Mouse (Mus musculus) forebrain, embryonic 15.5 days (tissue): ENCODE results near the gene Cntnap4. TPM values are rescaled to one million over a fixed set of nuclear protein-coding genes. Genes with fewer than 3 reads are reported as not detected.
"Not testable (repeated sequence)": the region's sequence is repeated elsewhere in the genome, so short reads cannot be mapped to it uniquely, and the experiment has no call there.

ENCODE experiments used
- ATAC-seq: fragments of 200-750 bp; cut with Nextera tagmentation; replicated peaks from 2 replicates; pipeline ENCODE4 v1.8.0; 2017; ENCODE audit warnings: mild to moderate bottlenecking, moderate TSS enrichment, moderate library complexity
- H3K27ac ChIP-seq: fragments of 300-500 bp; sonication (generic); replicated peaks from 2 replicates; pipeline ENCODE4 v1.5.1; 2015; ENCODE audit warnings: mild to moderate bottlenecking, inconsistent platforms
- H3K27me3 ChIP-seq: fragments of 300-500 bp; sonication (generic); 2 replicates; pipeline ENCODE4 v1.6.1; 2015; ENCODE audit warnings: inconsistent platforms
- H3K36me3 ChIP-seq: fragments of 300-500 bp; sonication (generic); 2 replicates; pipeline ENCODE4 v1.6.1; 2015; ENCODE audit warnings: mild to moderate bottlenecking, inconsistent platforms
- H3K4me1 ChIP-seq: fragments of 300-500 bp; sonication (generic); 2 replicates; pipeline ENCODE4 v1.6.1; 2015; ENCODE audit warnings: inconsistent platforms
- H3K4me2 ChIP-seq: fragments of 300-500 bp; sonication (generic); replicated peaks from 2 replicates; pipeline ENCODE4 v1.6.1; 2015; ENCODE audit warnings: mild to moderate bottlenecking, inconsistent platforms
- H3K4me3 ChIP-seq: fragments of 300-500 bp; sonication (generic); 2 replicates; pipeline ENCODE4 v1.5.1; 2015; ENCODE audit warnings: mild to moderate bottlenecking, inconsistent platforms
- H3K9ac ChIP-seq: fragments of 300-500 bp; sonication (generic); replicated peaks from 2 replicates; pipeline ENCODE4 v1.6.1; 2015; ENCODE audit warnings: mild to moderate bottlenecking, inconsistent platforms
- H3K9me3 ChIP-seq: fragments of 300-500 bp; sonication (generic); 2 replicates; pipeline ENCODE4 v1.6.1; 2016; ENCODE audit warnings: inconsistent platforms
- WGBS: fragments of 180-500 bp; shearing (Covaris S2); methylation state at CpG from one replicate; pipeline ENCODE4 v1.1.7; 2015; ENCODE audit warnings: mixed read lengths; 5-methylcytosine and 5-hydroxymethylcytosine counted together
- polyA plus RNA-seq: library from polyadenylated mRNA; unstranded; fragments of >200 nt; fragmentation: Nextera tagmentation; extraction: Ambion mirVana; gene quantifications from 2 replicates; pipeline ENCODE4 v1.2.1, GENCODE M21; 2015

The Cntnap4 gene
- polyA plus RNA-seq, 1 experiment from 2014 or later, result 16.6 TPM

DNA sequence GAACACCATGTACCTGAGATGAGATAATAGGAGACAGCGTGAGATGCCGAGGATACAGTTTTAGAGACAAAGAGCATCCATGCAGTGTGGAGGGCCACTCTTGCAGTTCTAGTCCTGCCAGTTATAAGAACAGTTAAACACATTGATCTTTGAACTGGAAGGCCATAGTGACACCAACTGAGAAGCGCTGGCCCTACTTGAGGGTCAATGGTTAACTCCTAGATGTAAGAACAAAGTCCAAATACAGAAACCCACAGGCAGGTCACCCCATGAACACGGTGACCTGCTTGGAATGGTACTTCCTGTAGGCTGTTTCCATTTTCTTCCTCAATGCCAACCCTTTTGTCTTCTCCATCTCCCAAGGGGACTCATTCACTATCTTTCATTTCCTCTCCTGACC lies 173.5 kb downstream of the Cntnap4 start:
- Histone ChIP-seq H3K4me1 (no peaks in the 10 kb centered on the region), H3K9me3 (no peaks in the 10 kb centered on the region), H3K9ac (no peak overlapping the region), H3K4me2 (no peak overlapping the region), H3K4me3 (no peak overlapping the region), H3K27me3 (no peaks in the 10 kb centered on the region), H3K36me3 (no peaks in the 10 kb centered on the region), H3K27ac (no peak overlapping the region)
- ATAC-seq, result no peak
- WGBS, result 90% methylated on average over 4 of the region's 4 CpGs

DNA sequence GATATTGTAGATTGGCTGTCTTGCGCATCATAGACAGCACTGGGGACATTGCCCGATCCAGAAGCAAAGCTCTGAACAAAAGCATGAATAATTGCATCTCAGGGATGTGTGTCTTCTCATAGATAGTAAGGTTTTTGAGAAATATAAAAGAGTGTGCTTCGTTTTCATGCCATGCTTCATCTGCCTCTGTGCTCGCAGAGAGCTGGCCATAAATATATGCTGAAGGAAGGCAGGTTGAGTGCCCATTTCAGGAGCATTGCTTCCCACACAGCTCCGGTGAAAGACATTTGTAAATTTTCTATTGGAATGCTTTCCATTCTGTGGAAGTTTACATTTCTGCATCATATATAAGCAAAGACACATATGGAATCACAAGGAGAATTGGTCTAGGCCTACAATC lies 177.5 kb downstream of the Cntnap4 start:
- Histone ChIP-seq H3K4me2 (no peak overlapping the region), H3K36me3 (no peaks in the 10 kb centered on the region), H3K9ac (no peak overlapping the region), H3K27me3 (no peaks in the 10 kb centered on the region), H3K4me3 (no peak overlapping the region), H3K9me3 (no peaks in the 10 kb centered on the region), H3K4me1 (no peaks in the 10 kb centered on the region), H3K27ac (no peak overlapping the region)
- no peak for ATAC-seq
- 93% methylated on average over 5 of the region's 5 CpGs for WGBS

DNA sequence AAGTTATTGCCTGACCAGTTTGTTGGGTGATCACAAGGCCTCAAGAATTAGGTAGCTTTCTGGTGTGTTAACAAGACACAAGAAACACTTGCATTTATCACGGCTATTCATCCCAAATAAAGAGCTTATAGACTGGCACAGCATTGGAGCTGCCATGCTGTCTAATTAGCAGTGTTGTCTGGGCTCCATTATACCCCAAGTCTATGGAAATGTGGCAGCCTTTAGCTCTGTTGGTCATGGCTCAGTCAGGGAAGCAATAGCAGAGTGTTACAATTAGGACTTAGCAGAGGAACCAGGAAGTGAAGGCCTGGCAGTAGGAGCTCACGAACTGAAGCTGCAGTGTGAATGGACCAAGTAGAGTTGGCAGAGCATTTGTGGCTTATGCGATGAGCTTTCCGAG lies 185.3 kb downstream of the Cntnap4 start:
- no peaks in the 10 kb centered on the region for H3K27me3 ChIP-seq
- H3K4me2 ChIP-seq, result no peak overlapping the region
- 35% methylated on average over 4 of the region's 4 CpGs for WGBS
- H3K9me3 ChIP-seq, result no peaks in the 10 kb centered on the region
- H3K36me3 ChIP-seq, result no peaks in the 10 kb centered on the region
- no peak overlapping the region for H3K4me3 ChIP-seq
- no peak overlapping the region for H3K9ac ChIP-seq
- H3K4me1 ChIP-seq, result 0 out of 2 replicates have a peak, but pooled peaks cover 7% of the 10 kb centered on the region
- ATAC-seq, result 0 out of 2 replicates have a peak, but pooled peaks have one; percentile 55
- no peak overlapping the region for H3K27ac ChIP-seq

DNA sequence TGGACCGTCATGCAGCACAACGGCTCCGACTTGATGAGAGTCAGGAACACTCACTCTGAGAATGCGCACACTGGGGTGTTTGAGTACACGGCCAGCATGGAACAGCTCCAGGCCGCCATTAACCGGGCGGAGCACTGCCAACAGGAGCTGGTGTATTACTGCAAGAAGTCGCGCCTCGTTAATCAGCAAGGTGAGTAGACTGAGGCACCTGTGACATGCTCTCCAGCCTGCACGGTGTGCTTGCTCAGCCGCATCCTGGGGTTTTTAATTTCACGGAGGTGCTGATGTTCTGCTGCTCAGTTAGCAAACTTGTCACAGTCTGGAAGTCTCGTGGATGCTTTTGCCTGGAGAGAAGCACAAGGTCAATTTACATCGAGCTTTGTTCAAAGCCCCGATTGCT lies 233.2 kb downstream of the Cntnap4 start:
- Histone ChIP-seq H3K9ac (no peak overlapping the region), H3K36me3 (peaks cover 3% of the 10 kb centered on the region; the same call in 1 of the 2 replicates), H3K27me3 (no peaks in the 10 kb centered on the region), H3K27ac (no peak overlapping the region), H3K4me3 (no peak overlapping the region), H3K9me3 (no peaks in the 10 kb centered on the region), H3K4me2 (no peak overlapping the region), H3K4me1 (no peaks in the 10 kb centered on the region)
- WGBS, result 95% methylated on average over 17 of the region's 17 CpGs
- no peak for ATAC-seq

DNA sequence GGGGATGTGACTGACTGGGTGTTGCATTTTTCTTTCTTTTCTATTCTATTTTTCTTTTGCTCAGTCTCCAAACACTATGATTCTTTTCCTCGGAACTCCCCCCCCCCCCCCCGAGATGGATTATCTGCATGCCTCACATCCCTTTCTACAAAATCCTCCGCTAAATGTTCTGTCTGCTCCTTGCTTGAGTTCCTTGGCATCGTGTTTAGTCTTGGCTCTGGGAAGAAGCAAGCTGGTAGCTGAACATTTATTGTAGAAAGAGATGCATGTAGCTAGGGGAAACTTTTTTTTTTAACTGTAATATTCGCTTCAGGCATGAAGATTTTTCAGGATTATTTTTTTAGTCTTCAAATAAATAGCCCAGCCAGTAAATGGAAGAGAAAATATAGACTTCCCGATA lies 239.5 kb downstream of the Cntnap4 start:
- no peak for ATAC-seq
- H3K9me3 ChIP-seq, result no peaks in the 10 kb centered on the region
- no peaks in the 10 kb centered on the region for H3K4me1 ChIP-seq
- H3K4me2 ChIP-seq, result no peak overlapping the region
- no peak overlapping the region for H3K9ac ChIP-seq
- H3K36me3 ChIP-seq, result no peaks in the 10 kb centered on the region
- H3K4me3 ChIP-seq, result no peak overlapping the region
- H3K27ac ChIP-seq, result peak overlapping the region; percentile 56; the same call in 1 of the 2 replicates
- 54% methylated on average over 5 of the region's 6 CpGs for WGBS
- H3K27me3 ChIP-seq, result no peaks in the 10 kb centered on the region

DNA sequence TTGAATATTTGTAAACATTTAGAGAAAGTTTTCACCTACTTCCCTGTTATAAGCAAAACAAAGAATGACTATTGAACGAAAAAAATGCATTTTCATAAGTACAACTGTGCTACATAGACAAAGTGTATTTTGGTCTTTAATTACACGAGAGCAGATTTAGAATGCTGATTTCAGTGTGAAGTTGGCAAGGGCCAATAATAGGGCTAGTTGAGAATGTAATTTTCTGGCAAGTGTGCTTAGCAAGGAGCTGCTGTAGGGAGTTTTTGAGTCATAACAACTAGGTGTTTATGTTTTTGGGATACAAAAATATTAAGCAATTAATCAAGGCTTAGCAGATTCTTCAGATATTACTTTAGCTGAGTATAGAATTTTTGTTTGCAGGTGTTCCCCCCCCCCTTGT lies 271.2 kb downstream of the Cntnap4 start:
- Histone ChIP-seq H3K4me2 (no peak overlapping the region), H3K4me1 (no peaks in the 10 kb centered on the region), H3K9ac (no peak overlapping the region), H3K9me3 (no peaks in the 10 kb centered on the region), H3K27me3 (no peaks in the 10 kb centered on the region), H3K27ac (no peak overlapping the region), H3K36me3 (0 out of 2 replicates have a peak, but pooled peaks cover 2% of the 10 kb centered on the region), H3K4me3 (no peak overlapping the region)
- no peak for ATAC-seq
- 55% methylated on average over 2 of the region's 2 CpGs for WGBS

DNA sequence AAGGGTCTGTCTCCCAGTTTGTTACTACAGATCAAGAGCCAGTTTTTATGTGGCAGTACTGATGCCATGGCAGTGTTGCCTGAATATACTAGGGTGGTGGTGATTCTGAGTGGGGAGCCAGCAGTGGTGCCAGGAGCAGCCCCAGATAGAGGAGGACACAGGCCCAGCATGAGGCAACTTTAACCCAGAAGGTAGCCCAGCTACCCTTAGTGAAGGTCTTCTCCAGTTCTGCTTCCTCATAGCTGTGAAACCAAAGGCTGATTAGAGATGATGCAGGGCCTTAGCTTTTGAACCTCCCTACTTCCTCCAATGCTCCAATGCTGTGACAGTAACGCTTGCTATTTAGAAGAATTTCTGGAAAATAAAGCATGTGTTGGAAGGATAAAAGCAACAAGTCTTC lies 279.7 kb downstream of the Cntnap4 start:
- WGBS, result 78% methylated on average over 1 of the region's 1 CpGs
- not testable (repeated sequence) for H3K4me2 ChIP-seq, H3K27me3 ChIP-seq, H3K9me3 ChIP-seq, H3K4me3 ChIP-seq, ATAC-seq, H3K27ac ChIP-seq, H3K36me3 ChIP-seq, H3K9ac ChIP-seq, H3K4me1 ChIP-seq

DNA sequence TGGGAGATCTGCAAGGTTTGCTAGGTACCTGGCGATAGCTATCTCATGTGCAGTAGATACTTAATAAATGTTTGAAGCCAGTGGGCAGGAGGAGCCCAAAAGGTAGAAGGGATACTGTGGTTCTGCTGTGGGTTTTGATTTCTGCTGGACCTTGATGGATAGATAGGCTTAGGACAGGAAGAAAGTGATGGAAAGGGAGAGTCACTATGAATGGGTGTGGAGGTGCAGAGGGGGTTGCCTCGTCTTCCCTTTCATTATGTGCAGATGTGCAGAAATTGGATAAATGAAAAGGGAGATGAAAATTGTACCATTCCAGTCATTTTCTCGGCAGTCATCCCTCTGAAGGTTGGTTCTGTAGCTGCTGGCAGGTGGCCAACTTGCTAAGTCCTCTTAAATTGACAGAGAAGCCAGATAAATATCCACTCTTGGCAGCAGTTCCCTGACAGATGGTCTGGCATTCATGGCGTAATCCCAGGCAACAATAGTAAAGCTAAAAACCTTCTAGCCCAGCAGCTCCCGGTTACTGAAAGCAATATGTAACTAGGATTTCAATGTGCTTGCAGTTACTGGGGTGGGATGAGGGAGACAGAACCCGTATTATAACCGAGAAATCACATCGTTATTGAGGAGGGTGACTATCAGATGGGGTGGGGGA lies 336.7 kb downstream of the Cntnap4 start:
- H3K9me3 ChIP-seq, result no peaks in the 10 kb centered on the region
- 12% methylated on average over 8 of the region's 8 CpGs for whole genome bisulfite sequencing
- peak overlapping the region; percentile 69 for H3K27ac ChIP-seq
- H3K4me2 ChIP-seq, result peak overlapping the region; percentile 8; the same call in 1 of the 2 replicates
- H3K4me1 ChIP-seq, result peaks cover 25% of the 10 kb centered on the region
- H3K36me3 ChIP-seq, result no peaks in the 10 kb centered on the region
- no peak overlapping the region for H3K4me3 ChIP-seq
- no peak overlapping the region for H3K9ac ChIP-seq
- no peaks in the 10 kb centered on the region for H3K27me3 ChIP-seq
- peak; percentile 92 for ATAC-seq

DNA sequence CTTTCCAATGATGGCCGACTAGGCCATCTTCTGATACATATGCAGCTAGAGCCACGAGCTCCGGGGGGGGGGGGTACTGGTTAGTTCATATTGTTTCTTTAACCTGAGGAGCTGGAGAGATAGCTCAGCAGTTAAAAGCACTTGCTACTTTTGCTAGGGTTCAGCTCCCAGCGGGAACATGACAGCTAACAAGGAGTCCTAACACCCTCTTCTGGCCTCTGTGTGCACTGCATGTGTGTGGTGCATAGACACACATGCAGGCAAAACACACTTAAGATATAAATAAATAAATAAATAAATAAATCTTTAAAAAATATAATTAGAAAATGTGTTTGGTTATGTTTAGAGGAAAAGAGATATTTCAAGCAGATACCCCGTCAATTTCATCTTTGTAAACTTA lies 339.7 kb downstream of the Cntnap4 start:
- Histone ChIP-seq H3K4me1 (peaks cover 25% of the 10 kb centered on the region), H3K9ac (no peak overlapping the region), H3K9me3 (no peaks in the 10 kb centered on the region), H3K27me3 (no peaks in the 10 kb centered on the region), H3K27ac (no peak overlapping the region), H3K36me3 (no peaks in the 10 kb centered on the region), H3K4me3 (no peak overlapping the region), H3K4me2 (no peak overlapping the region)
- no peak for ATAC-seq
- 55% methylated on average over 5 of the region's 5 CpGs for WGBS

DNA sequence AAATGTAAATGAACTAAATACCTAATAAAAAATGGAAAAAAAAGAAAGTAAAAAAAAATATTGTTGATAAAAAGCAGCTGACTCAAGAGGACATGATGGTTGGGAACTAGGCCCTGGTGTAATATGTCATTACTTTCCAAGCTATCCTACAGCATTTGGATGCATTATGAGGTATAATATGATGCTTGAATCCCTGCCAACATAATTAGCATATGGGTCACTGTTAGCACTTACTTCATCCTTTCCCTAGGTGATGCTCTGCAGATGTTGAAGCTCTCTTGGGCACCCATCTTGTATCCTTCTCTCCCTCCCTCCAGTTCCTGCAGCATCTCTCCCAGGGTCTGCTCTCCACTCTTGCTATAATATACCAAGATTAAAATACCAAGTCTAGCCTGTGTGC lies 341.6 kb downstream of the Cntnap4 start:
- Histone ChIP-seq H3K4me2 (no peak overlapping the region), H3K27me3 (no peaks in the 10 kb centered on the region), H3K9me3 (no peaks in the 10 kb centered on the region), H3K4me3 (no peak overlapping the region), H3K36me3 (no peaks in the 10 kb centered on the region), H3K9ac (no peak overlapping the region), H3K27ac (no peak overlapping the region), H3K4me1 (peaks cover 20% of the 10 kb centered on the region)
- no peak for ATAC-seq

DNA sequence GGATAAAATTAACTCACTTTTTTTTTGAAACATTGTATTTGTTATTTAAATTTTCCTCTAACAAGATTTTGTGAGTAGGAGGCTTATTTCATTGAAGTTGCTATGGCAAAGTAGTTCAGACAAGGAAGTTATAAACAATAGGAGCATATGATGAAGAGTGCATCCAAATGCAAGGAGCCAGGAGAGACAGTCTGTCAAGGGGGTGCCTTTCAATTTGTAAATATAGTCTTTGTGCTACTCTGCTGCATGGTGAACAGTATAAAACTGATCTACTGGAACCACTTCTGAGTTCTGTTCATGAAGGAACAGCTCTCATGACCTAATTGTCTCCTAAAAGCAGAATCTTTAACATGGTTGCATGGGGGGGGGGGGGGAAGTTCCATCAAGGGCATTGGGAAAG lies 352.3 kb downstream of the Cntnap4 start:
- H3K4me2 ChIP-seq, result no peak overlapping the region
- H3K36me3 ChIP-seq, result no peaks in the 10 kb centered on the region
- no peaks in the 10 kb centered on the region for H3K9me3 ChIP-seq
- H3K9ac ChIP-seq, result no peak overlapping the region
- no peak overlapping the region for H3K4me3 ChIP-seq
- no peak for ATAC-seq
- peaks cover 6% of the 10 kb centered on the region for H3K4me1 ChIP-seq
- no peak overlapping the region for H3K27ac ChIP-seq
- H3K27me3 ChIP-seq, result no peaks in the 10 kb centered on the region

DNA sequence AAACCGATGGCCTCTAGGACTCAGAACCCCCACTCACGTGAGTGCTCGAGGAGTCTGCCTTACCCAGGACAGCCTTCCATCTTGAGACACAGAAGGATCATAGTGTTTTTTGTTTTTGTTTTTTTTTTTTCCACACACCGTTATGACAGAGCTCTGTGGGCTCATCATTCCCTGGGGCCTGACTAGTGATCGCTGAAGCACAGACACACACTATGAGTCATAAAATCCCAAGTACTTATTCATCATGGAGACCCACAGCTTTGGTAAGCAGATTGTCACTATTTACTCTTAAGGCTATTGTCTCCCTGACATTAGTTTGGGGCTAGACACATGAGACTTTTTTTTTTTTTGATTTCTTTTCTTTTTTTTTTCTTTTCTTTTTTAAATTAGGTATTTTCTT lies 352.9 kb downstream of the Cntnap4 start:
- H3K9me3 ChIP-seq, result no peaks in the 10 kb centered on the region
- no peak for ATAC-seq
- no peaks in the 10 kb centered on the region for H3K27me3 ChIP-seq
- H3K27ac ChIP-seq, result no peak overlapping the region
- no peak overlapping the region for H3K4me3 ChIP-seq
- H3K4me2 ChIP-seq, result no peak overlapping the region
- WGBS, result 89% methylated on average over 5 of the region's 5 CpGs
- peaks cover 6% of the 10 kb centered on the region for H3K4me1 ChIP-seq
- no peaks in the 10 kb centered on the region for H3K36me3 ChIP-seq
- no peak overlapping the region for H3K9ac ChIP-seq
